Mouse (Mus musculus) ES-E14 (cell line): ENCODE data around the gene Nkain2. TPM values are rescaled to one million over a fixed set of nuclear protein-coding genes. Genes with fewer than 3 reads are reported as not detected.

Source experiments
- DNase-seq: peaks from one replicate; pipeline ENCODE4 v3.0.0-alpha.2; 2013; ENCODE audit warnings: low read depth, low spot score
- H3K27ac ChIP-seq: 2 replicates; pipeline ENCODE4 v1.5.1; 2012; ENCODE audit warnings: low read depth, mild to moderate bottlenecking, low read length, moderate library complexity, mixed read lengths; ENCODE audit not compliant: poor library complexity, insufficient read depth, severe bottlenecking
- H3K36me3 ChIP-seq: 2 replicates; pipeline ENCODE4 v1.6.1; 2012; ENCODE audit warnings: mild to moderate bottlenecking, low read length, moderate library complexity, mixed read lengths; ENCODE audit not compliant: control insufficient read depth, poor library complexity, insufficient read depth, severe bottlenecking
- H3K4me1 ChIP-seq, 2 experiments: fragments of 150-350 bp in 1 of 2; sonication (generic) in 1 of 2; 2 replicates each; pipeline ENCODE4 v1.6.1; 2012; ENCODE audit warnings: low read length in 2 of 2, mild to moderate bottlenecking in 1 of 2, mixed read lengths in 1 of 2; ENCODE audit not compliant: control insufficient read depth in 2 of 2, insufficient read depth in 2 of 2, poor library complexity in 1 of 2
- H3K4me3 ChIP-seq, 2 experiments: fragments of 150-350 bp in 1 of 2; sonication (generic) in 1 of 2; 2 replicates each; pipeline ENCODE4 v1.5.1; 2012; ENCODE audit warnings: low read length in 2 of 2, low read depth in 1 of 2, mild to moderate bottlenecking in 1 of 2, mixed read lengths in 1 of 2; ENCODE audit not compliant: insufficient read depth in 1 of 2, poor library complexity in 1 of 2, severe bottlenecking in 1 of 2
- H3K9ac ChIP-seq: 2 replicates; pipeline ENCODE4 v1.6.1; 2012; ENCODE audit warnings: low read depth, mild to moderate bottlenecking, low read length, mixed read lengths; ENCODE audit not compliant: poor library complexity, insufficient read depth, severe bottlenecking
- H3K9me3 ChIP-seq: fragments of 150-350 bp; sonication (generic); 2 replicates; pipeline ENCODE4 v1.6.1; 2012; ENCODE audit warnings: low read depth, mild to moderate bottlenecking, low read length; ENCODE audit not compliant: control insufficient read depth, insufficient read depth
- CHD2 ChIP-seq: IDR thresholded peaks from 2 replicates; pipeline ENCODE4 v1.6.1; 2014; ENCODE audit warnings: mild to moderate bottlenecking, low read depth, low read length, inconsistent platforms
- HCFC1 ChIP-seq: IDR thresholded peaks from 2 replicates; pipeline ENCODE4 v1.6.1; 2012; ENCODE audit warnings: low read length, inconsistent platforms, borderline replicate concordance; ENCODE audit not compliant: insufficient read depth
- MAFK ChIP-seq: IDR thresholded peaks from 2 replicates; pipeline ENCODE4 v1.6.1; 2014; ENCODE audit warnings: mild to moderate bottlenecking, low read depth, low read length, inconsistent platforms; ENCODE audit not compliant: insufficient read depth
- ZC3H11A ChIP-seq: IDR thresholded peaks from 2 replicates; pipeline ENCODE4 v1.6.1; 2012; ENCODE audit warnings: low read depth, mild to moderate bottlenecking, inconsistent platforms, low read length, borderline replicate concordance
- ZNF384 ChIP-seq: IDR thresholded peaks from 2 replicates; pipeline ENCODE4 v1.6.1; 2012; ENCODE audit warnings: low read depth, low read length, inconsistent platforms
- in situ Hi-C, 2 experiments: fragments of 600-800 bp; cut with MboI; formaldehyde crosslinking; loops; one replicate each; pipeline ENCODE4 v1.15.1; 2025; ENCODE audit warnings: low sequenced_read_pairs in 2 of 2, inconsistent platforms in 1 of 2; ENCODE audit not compliant: unreplicated experiment in 2 of 2
- total RNA-seq: library from RNA; depleted of rRNA; stranded (reverse); fragments of 300-350 nt; gene quantifications from 2 replicates; pipeline ENCODE4 v1.2.3, GENCODE M21; 2012

Nkain2 gene
- total RNA-seq, 1 experiment: 0.45 TPM

DNA sequence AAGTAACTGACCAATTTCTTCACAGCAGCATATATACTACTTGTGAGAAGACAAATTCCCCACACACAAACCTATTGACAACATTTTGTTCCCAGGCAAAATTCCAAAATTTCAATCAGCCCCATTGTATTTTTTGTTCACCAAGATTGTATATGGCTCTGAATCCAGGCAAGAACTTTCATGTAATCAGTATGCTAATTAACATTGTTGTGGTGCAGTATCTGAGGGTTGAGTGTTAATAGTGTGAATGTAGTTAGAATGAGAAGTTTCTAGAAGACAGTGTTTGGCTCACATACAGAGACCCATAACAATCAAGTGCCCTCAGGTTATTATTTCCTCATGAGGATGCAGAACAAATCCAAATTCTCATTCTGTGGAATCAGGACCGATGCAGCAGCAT, 354.2 kb downstream of the Nkain2 start:
- TF ChIP-seq ZC3H11A (no peak), ZNF384 (no peak), HCFC1 (no peak), MAFK (no peak), CHD2 (no peak)
- H3K27ac ChIP-seq: no peak overlapping the region
- no peaks in the 10 kb centered on the region for H3K4me1 ChIP-seq
- H3K36me3 ChIP-seq: no peaks in the 10 kb centered on the region
- no peak for DNase-seq
- no peaks in the 10 kb centered on the region for H3K9me3 ChIP-seq
- no peak overlapping the region for H3K4me3 ChIP-seq
- in situ Hi-C loops: no loop called here
- H3K9ac ChIP-seq: no peak overlapping the region

DNA sequence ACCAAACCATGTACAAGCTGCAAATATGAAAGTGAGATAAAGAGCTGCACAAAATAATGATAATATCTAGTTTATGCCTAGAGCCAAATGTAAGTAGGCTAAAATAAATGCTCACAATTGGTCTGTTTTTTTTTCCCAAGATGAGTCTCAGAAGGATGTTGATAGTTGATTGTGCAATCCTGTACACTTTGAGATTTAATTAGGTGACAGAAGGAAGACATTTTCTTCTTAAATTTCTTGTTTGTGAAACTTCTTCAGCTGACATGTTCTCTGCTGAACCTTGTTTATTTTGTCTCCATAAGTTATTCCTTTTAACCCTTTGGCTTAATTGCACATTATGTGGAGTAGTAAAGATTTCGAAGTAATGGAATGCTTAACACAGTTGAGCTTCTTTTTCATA, 379.4 kb downstream of the Nkain2 start:
- H3K9me3 ChIP-seq: no peaks in the 10 kb centered on the region
- in situ Hi-C loops: no loop called here
- H3K36me3 ChIP-seq: no peaks in the 10 kb centered on the region
- no peak overlapping the region for H3K27ac ChIP-seq
- no peak overlapping the region for H3K4me3 ChIP-seq
- no peak for DNase-seq
- no peak overlapping the region for H3K9ac ChIP-seq
- no peaks in the 10 kb centered on the region for H3K4me1 ChIP-seq
- TF ChIP-seq ZC3H11A (no peak), ZNF384 (no peak), HCFC1 (no peak), MAFK (no peak), CHD2 (no peak)

DNA sequence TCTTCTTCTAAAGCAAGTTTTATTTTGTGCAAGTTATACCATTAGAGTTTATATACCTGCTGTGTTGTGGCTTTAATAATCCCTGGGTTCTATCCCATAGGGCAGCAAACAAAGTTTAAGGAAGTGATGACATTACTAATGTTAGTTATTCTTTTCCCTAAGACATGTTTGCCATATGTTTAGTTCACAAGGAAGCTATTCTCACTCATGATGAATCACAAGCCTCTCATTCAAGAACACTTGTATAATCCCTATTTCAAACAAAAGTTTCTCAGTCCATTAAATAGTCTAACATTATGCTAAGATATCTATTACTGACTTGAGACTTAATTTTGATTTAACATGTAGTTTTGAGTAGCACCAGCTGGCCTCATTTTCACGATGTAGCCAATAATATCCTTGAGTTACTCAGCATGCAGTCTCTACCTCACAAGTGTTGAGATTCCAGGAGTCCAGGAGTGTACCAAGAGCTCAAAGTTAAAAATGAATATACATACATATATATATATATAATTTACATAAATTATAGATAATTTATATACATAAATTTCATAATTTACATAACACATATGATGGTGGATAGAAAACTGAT, 395.6 kb downstream of the Nkain2 start:
- H3K9ac ChIP-seq: no peak overlapping the region
- no peak for DNase-seq

DNA sequence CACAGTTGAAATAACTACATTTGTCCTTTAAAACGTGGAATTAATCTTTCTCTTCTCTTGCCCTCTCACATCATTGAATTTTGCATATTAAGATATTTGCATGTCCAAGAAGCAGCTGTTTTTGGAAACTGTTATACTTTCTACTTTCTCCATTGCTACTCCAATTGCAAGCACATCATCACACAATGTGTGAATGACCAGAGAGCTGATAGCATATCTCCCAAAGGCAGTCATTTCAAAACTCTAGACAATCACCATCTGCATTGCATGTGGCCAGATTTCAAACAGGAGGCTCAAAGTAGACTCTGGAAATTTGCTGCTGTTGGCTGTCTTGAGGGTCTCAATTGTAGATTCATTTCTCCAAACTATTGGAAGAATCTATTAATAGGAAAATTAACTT, 396.7 kb downstream of the Nkain2 start:
- H3K36me3 ChIP-seq: no peaks in the 10 kb centered on the region
- H3K4me3 ChIP-seq: no peak overlapping the region
- H3K27ac ChIP-seq: no peak overlapping the region
- H3K9ac ChIP-seq: no peak overlapping the region
- TF ChIP-seq ZNF384: no peak
- no peak for TF ChIP-seq HCFC1
- no peak for TF ChIP-seq MAFK
- TF ChIP-seq ZC3H11A: no peak
- no peak for TF ChIP-seq CHD2
- DNase-seq: no peak
- H3K4me1 ChIP-seq: no peaks in the 10 kb centered on the region
- H3K9me3 ChIP-seq: no peaks in the 10 kb centered on the region
- in situ Hi-C loops: no loop called here

More for the DNA sequence above, 395.6 kb downstream of the Nkain2 start:
- Histone ChIP-seq H3K4me1 (no peaks in the 10 kb centered on the region), H3K9me3 (no peaks in the 10 kb centered on the region), H3K27ac (no peak overlapping the region), H3K4me3 (no peak overlapping the region), H3K36me3 (no peaks in the 10 kb centered on the region)
- TF ChIP-seq MAFK: no peak
- in situ Hi-C loops: no loop called here

DNA sequence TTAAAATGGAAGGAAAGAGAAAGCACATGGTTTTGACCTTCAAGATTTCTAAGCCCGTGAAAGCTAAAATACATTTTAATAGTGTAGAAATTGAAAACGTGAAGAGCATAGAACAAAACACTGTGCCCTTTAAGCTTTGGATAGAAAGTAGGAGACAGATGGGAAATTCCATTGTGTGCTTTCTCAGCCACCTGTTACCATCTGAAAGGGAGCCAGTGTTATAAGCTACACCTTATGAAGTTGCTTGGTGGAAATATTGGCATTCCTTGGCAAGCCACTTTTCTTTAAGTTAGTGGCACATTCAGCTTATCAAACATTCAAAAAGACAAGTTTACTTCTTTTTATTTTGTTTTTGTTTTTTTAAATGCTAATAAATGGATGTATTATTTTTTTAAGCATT, 427.5 kb downstream of the Nkain2 start:
- Histone ChIP-seq H3K9ac (no peak overlapping the region), H3K4me1 (no peaks in the 10 kb centered on the region), H3K27ac (no peak overlapping the region), H3K4me3 (no peak overlapping the region), H3K36me3 (no peaks in the 10 kb centered on the region), H3K9me3 (no peaks in the 10 kb centered on the region)
- no peak for DNase-seq
- TF ChIP-seq MAFK (no peak), ZC3H11A (no peak)
- in situ Hi-C loops: no loop called here
